Mouse (Mus musculus) cerebellum, postnatal 10 days (tissue): Measurements from ENCODE around the gene Dsn1.

Source experiments
- DNase-seq, 2 experiments: peaks; one replicate each; pipeline ENCODE4 v3.0.0; 2021; ENCODE audit warnings: mixed read lengths in 2 of 2

Dsn1 gene

GRCm38 (mm10) chr2:157021156-157021555 is 14.2 kb upstream of the Dsn1 start:
- DNase-seq: no peak

- no peak for DNase-seq
Observed at GRCm38 (mm10) chr2:157019228-157019627, 12.3 kb upstream of the Dsn1 start.

- peak in 1 of 2 experiments; percentile 48 for DNase-seq
Observed at GRCm38 (mm10) chr2:157016529-157017270, 9.7 kb upstream of the Dsn1 start.

GRCm38 (mm10) chr2:157012341-157012740 is 5.4 kb upstream of the Dsn1 start:
- DNase-seq: no peak

GRCm38 (mm10) chr2:157010634-157011310 is 3.8 kb upstream of the Dsn1 start:
- DNase-seq: peak; percentile 60 to 65

GRCm38 (mm10) chr2:157010121-157010520 is 3.2 kb upstream of the Dsn1 start:
- DNase-seq: peak; percentile 64 to 68

GRCm38 (mm10) chr2:157008509-157008908 is 1.6 kb upstream of the Dsn1 start:
- no peak for DNase-seq

GRCm38 (mm10) chr2:157007234-157007596 is 261 bp upstream of the Dsn1 start:
- no peak for DNase-seq

- no peak for DNase-seq
Observed at GRCm38 (mm10) chr2:157002321-157002720, 4.6 kb downstream of the Dsn1 start.

GRCm38 (mm10) chr2:156998263-156998662 is 8.7 kb downstream of the Dsn1 start:
- peak; percentile 87 to 89 for DNase-seq

GRCm38 (mm10) chr2:156996576-156996975 is 10.4 kb downstream of the Dsn1 start:
- DNase-seq: peak; percentile 82 to 85

GRCm38 (mm10) chr2:156991470-156992319 is 15.3 kb downstream of the Dsn1 start, which contains the start of gene Ndrg3:
Ndrg3 (minus strand) TSS chr2:156992056.
- DNase-seq: peak; percentile 98

- DNase-seq: peak; percentile 50 to 72
Observed at GRCm38 (mm10) chr2:156990727-156991431, 16.1 kb downstream of the Dsn1 start.

- no peak for DNase-seq
Observed at GRCm38 (mm10) chr2:156987316-156987715, 19.6 kb downstream of the Dsn1 start.

- peak; percentile 25 to 34 for DNase-seq
Observed at GRCm38 (mm10) chr2:156982864-156983263, 24.1 kb downstream of the Dsn1 start.

- no peak for DNase-seq
Observed at GRCm38 (mm10) chr2:156981291-156981690, 25.7 kb downstream of the Dsn1 start.

- no peak for DNase-seq
Observed at GRCm38 (mm10) chr2:156980059-156980458, 26.9 kb downstream of the Dsn1 start.

- peak; percentile 34 to 40 for DNase-seq
Observed at GRCm38 (mm10) chr2:156976711-156977110, 30.2 kb downstream of the Dsn1 start.

GRCm38 (mm10) chr2:156974967-156975366 is 32.0 kb downstream of the Dsn1 start:
- DNase-seq: no peak

- DNase-seq: peak; percentile 55 to 60
Observed at GRCm38 (mm10) chr2:156973316-156974100, 33.4 kb downstream of the Dsn1 start.

GRCm38 (mm10) chr2:156970253-156970652 is 36.7 kb downstream of the Dsn1 start:
- DNase-seq: peak in 1 of 2 experiments; percentile 24

GRCm38 (mm10) chr2:156968501-156968900 is 38.5 kb downstream of the Dsn1 start:
- peak in 1 of 2 experiments; percentile 20 for DNase-seq
